Mouse (Mus musculus): ENCODE measurements at regions not wholly inside any gene's neighbourhood (a gene's known extent, or its start where the extent isn't known, plus 50 kb on each side); places are given as distances from the start of the nearest gene placed in this dataset.

DNA sequence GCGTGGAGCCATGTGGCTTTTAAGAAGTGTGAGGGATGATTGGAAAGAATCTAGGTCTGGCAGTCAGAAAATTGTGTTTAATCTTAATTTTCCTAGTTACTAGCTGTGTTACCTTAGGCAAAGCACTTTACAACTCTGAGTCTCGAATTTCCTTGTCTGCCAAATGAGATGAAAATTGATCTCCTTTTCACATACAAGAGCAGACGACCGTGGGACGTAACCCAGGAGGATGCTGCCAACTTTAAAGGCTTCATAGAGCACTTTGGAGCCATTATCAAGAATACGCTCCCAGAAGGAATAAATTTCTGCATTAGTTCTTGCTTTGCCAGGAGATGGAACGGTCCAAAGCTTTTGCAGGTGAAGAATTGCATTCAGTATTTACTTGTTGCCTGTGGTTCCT lies 457.6 kb downstream of the Bcl11a start:
- DNase-seq (ENCODE audit: low read depth, low spot score), result no peak

DNA sequence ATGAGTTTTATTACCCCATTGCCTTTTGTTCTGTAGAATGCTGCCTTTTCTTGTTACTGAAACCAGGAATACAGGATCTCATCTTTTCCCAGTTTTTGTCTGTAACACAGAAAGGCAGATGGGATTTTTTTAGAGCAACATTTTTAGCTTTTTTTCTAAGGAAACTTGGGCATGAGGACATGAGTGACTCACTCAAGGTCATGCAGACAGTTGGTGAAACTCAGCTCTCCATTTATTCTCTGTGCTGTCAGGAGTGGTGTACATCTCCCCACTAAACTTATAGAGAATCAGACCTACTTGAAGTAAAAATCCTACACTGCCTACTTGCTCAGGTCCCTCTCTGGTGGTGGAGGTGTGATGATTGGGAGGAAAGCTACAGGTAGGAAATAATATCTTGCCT lies 459.9 kb downstream of the Bcl11a start:
- DNase-seq (ENCODE audit: low read depth, low spot score), result no peak

DNA sequence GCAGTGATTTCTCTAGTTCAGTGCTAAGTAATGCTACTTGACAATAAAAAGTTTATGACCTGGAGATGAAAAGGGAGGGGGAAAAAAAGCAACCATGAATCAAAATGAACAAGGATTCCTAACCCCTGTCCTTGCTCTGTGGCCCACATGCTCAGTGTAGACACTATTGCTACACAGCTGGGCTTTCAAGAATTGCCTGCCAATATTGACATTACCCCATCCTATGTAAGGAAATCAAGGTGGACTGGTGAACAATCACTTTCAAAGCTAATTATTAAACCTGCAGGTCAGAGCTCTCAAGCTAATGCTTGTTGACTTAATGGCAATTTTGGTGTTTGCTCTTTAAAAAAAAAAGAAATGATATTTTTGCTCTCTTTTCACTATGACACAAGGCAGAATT lies 491.8 kb downstream of the Bcl11a start:
- DNase-seq (ENCODE audit: low read depth, low spot score), result no peak

DNA sequence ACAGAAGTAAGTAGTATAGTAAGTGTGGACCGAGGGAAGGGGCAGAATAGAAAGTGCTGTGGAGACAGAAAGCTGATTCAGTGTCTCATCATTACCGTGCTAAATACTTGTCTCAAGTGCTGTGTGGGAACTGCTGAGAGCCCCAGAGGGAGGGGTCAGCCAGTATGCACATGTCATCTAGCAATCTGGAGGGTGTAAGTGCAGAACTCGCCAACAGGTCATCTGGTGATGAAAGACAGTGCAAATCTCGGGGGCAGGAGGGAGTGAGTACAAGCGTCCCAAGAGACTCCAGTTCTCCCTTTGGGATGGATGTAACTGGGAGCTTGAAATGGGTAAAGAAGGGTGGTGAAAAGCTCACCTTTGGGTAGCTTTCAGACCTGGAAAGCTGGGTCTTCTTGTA lies 535.7 kb downstream of the Bcl11a start:
- DNase-seq (ENCODE audit: low read depth, low spot score), result no peak

DNA sequence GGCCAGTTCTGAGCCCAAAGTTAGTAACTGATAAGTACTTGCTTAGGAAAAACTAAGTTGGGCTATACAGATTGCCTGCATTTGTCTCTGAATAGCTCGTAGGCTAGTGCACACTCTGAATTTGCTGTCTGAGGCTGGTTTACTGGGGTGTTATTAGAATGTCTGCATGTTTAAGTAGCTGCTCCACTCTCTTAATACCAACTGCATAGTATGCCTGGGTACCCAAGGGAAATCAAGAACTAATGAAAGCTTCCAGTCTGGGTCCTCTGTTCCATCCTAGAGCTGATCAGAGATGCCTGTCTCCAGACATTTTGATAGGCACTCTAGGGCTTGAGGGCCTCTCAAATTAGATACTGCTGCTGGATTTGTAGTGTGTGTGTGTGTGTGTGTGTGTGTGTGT lies 537.6 kb downstream of the Bcl11a start:
- DNase-seq (ENCODE audit: low read depth, low spot score), result no peak

DNA sequence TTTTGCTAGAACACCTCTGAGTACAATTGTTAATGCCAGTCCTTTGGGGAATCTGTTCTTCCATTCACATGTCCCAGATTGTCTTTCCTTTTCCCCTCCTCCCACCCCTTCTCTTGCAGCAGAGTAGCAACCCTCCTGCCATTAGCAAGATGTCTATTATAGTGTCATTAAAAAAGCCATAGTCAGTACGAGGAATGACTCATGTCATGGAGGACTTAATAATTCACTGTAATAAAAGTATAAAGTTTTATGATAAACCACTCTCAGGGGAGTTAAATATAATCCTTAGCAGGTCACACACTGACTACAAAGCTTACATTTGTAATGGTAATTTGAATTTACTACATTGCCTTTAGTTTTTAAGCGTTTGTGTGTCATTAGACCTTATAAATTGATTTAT lies 540.7 kb downstream of the Bcl11a start:
- no peak for DNase-seq (ENCODE audit: low read depth, low spot score)

DNA sequence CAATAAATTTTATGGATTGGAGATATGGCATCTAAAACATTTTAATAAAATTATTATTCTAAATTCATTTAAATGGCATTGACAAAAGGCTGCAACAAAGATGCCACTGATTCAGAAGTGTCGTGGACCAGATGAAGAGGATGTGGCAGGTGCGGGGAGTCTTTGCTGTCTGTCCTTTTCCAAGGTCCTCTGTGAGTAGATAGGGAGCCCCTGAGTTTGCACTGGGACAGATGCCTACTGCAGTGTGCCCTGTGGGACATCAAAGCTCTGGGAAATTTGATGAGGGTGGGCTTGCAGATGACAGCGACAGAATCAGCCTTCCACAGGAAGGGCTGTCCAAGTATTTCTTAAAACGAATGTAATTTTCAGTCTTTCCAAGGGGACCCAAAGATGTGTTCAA lies 541.2 kb downstream of the Bcl11a start:
- no peak for DNase-seq (ENCODE audit: low read depth, low spot score)

DNA sequence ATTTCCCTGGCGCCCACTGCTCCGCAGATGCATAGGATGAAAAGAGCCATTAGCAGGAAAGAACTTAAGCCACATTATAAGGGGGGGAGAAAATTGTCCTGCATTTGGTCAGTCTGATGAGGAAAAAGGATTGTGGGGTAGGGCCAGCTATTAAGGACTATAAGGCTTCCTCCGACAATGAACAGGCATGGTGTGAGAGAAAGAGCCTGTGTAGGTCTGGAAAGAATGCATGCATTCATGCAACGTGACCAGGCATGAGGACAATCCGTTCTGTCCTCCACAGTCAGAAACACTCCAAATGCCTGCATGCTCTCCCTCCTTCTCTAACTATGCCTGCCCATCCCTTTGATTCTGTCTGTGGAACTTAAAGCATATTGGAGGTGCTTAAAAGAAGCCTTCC lies 550.8 kb downstream of the Bcl11a start:
- DNase-seq (ENCODE audit: low read depth, low spot score), result no peak

DNA sequence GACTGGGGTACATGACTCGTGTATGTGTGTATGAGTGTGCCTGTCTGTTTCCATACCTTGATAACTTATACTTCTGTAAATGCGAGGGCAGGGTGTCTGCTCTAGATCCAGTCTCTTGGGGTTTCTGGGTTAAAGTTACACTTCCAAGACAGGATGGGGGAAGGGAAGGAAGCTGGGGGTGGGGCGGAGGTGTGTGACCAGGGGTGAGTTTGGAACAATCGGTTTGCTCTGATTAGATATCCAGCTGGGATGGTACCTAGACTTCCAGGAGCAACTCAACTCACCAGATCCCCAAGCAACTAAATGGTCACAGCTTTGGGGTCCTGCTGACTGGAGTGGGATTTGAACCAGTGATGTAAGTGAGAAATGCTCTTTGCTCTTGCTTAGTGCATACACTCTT lies 551.6 kb downstream of the Bcl11a start:
- DNase-seq (ENCODE audit: low read depth, low spot score), result peak; percentile 19

DNA sequence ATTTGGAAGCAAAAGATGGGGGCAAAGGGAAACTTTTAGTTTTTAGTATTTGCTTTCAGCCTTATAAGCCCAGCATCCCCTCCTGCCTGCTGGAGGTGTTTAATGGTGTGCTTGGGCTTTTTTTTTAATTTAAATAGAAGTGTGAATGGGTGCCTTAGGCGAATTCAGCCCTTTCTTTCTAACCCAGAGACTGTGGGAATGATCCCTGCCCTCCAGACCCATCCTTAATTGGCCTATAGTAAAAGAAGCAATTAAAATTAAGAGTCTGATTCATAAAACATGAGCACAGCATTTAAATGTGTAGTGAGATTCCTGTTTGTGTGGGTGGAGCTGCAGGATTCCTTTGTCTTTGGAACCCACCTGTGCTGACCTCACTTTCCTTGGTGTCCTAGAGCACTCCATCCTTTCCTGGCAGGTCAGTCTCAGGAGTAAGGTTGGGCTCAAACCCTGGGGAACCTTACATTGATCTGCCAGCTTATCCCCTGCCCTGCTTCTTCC lies 552.6 kb downstream of the Bcl11a start:
- DNase-seq (ENCODE audit: low read depth, low spot score), result peak; percentile 73

DNA sequence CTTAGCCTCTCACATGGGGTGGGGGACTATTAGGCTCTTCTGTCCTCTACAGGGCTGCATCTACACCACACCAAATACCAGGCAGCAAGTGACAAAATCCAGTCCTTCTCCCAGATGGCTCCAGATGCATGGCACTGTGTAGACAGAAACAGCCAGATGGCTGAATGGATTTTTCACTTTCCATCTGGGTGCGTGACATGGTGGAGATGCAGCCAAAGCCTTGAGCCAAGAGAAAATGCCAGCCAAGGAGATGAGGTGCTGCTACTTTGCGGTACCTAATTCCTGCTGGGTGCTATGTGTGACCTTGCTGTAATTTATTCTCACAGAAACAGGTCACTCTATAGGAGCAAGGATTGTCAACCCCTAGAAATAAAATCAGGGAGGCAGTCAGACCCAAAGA lies 553.8 kb downstream of the Bcl11a start:
- no peak for DNase-seq (ENCODE audit: low read depth, low spot score)

DNA sequence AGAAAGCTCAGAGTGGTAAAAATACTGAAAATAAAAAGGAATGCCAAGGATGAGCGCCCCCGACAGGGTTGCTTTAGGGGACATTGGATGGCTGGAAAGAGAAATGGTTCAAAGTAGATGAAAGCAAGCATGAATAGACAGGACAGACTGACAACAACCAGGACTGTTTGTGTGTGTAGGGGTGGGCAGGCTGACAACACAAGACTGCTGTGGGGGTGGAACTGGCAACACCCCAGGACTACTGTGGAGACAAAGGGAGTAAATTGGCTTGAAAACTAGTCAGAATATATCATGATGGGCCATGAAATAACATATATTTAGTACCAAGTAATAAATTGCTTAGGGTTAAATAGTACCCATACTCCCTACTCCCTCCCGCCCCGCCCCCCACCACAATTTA lies 558.9 kb downstream of the Bcl11a start:
- DNase-seq (ENCODE audit: low read depth, low spot score), result no peak

DNA sequence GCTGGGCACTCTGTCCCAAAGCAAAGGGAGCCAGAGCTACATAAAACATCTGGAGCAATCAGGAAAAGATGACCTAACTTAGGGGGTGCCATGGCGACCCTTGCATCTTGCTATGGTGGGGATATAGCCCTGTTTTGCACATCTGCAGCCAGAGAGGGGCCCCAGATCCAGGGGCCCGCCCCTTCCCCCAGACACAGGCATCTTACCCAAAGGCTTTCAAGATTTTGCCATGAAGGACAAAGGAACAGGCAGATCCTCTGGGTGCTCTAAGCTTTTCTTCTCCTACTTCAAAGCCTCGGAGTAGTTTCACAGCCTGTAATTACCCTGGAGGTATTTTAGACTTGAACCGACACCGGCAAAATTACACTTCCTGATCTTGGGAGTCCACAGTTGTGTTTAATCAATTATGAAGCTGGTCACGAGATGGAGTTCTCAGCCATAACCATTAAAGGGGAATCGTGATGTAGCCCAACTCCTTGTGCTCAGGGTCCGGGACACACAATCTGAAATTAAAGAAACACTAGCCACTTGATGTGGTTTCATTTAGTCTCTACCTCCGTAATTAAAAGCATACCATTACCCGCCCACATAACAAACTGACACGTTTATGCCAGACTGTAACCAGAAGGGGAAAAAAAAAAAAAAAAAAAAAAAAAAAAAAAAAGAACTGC lies 565.7 kb downstream of the Bcl11a start:
- no peak for DNase-seq (ENCODE audit: low read depth, low spot score)

DNA sequence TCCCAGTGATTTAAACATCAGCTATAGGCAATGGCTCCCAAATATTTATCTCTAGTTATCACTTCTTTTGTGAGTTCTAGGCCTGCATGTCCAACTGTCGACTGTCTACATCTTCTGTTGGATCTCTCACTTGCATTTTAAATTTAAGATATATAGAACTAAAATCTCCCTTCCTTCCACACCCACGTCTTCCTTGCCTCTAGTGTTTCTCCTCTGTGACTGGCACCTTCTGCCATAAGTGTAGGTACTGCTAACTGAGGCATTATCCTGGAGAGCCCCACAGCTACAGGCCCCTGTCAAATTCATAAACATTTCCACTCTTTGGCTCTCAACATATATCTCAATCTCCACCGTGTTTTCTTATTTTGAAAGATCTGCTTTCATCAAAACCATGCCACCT lies 575.0 kb downstream of the Bcl11a start:
- no peak for DNase-seq (ENCODE audit: low read depth, low spot score)

DNA sequence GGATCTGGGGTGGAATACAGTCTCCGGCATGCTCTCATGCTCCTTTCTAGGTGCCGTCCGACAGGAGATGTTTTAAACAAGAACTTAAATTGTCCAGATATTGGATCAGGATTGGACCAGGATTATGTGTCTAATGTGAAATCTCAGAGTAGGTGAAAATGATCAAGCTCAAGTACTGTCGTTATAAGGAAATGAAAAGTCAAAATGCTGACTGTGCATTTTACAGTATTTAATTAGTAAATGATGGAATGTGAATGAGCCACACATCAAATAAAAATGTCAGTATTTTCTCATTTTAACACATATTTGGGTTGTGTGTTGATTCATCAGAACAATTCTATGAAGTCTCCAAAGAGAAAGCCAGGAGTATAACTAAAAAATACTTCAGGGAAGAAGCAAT lies 586.2 kb downstream of the Bcl11a start:
- no peak for DNase-seq (ENCODE audit: low read depth, low spot score)

DNA sequence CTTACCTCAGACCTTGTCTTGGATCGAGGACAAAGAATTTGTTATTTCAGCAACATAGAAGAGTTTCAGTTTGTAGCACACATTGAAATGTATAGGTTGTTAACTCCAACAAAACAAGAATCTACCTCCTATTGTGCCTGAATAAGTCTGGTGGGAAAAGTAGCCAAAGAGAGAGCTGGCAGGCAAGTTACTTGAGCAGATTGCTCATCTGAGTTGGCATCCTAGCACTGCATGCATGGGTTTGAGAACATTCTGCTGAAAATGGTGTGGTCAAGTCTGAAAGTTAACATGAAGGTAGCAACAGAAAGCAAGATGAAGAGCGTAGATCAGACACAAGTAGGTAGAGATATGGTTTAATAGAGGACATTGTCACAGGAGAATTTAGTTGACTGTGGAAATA lies 587.5 kb downstream of the Bcl11a start:
- no peak for DNase-seq (ENCODE audit: low read depth, low spot score)

DNA sequence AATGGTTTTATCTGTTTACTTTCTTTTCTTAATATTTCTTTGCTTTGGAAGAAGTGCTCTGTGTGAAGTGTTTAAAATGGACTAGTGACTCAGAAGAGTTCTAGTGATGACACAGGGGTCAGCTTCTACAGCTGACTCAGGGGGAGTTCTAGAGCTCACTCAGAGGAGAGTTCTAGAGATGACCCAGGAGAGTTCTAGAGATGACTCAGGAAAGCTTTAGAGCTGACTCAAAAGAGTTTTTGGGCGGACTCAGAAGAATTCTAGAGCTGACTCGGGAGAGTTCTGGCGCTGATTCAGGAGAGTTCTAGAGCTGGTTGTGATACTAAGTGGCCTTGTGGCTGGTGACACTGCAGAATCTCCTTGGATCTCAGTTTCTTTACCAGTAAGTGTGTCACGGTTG lies 593.8 kb downstream of the Bcl11a start:
- DNase-seq (ENCODE audit: low read depth, low spot score), result no peak

DNA sequence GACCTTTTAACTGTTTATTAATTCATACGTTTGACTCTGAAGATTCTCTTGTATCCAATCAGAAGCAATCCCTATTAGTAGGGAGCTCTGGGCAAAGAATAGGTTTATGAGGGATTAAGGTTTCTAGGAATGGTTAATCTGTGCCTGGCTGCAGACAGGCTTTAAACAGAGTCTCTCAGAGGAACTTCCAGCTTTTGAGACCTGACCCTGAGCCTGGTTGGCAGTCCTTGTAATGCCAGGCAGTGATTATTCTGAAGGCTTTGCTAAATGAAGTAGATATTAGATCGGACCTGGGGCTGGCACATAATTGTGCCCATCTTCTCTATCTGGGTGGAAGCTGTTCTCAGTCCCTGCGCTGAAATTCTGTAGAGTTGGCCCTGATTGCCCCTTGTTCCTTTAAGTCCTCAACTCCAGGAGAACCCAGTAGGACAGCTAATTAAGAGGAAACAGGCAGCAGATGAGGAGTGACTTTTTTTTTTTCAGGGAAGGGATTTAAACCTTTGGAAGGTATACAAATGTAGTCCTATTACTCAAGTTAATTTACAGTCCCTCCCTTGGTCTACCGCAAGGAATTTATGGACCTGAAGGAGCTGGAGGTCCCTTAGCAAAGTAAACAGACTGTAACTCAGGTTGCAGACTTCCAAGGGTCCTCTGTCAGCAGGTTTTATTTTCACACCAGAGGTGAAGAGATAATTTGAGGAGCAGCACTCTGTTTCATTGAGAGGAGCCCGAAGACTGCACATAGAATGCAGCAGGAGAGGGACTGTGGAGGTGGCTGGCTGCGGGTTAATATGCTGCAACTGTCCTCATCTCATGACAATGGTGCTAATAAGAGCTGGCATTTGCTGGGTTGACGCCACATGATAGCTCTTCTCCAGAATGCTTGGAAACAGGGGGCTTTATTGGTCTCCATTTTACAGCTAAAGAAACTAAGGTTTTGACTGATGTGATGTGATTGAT lies 595.7 kb downstream of the Bcl11a start:
- DNase-seq (ENCODE audit: low read depth, low spot score), result no peak

DNA sequence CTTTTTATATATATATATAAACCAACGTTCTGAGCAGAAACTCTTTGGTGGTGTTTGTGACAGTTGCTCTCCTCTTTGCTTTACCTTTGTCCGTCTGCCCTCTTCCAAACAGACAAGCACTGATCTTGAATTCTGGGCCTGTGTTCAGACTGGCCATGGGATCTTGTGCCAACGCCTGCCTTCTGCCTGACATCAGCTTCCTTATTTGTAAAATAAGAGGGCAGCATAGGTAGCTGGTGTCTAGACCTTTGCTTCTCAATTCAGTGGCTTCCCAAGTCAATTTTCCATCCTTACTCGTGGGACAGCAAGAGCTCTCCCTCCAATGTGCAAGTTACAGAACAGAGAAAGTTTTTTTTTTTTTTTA lies 596.3 kb downstream of the Bcl11a start:
- DNase-seq (ENCODE audit: low read depth, low spot score), result no peak

DNA sequence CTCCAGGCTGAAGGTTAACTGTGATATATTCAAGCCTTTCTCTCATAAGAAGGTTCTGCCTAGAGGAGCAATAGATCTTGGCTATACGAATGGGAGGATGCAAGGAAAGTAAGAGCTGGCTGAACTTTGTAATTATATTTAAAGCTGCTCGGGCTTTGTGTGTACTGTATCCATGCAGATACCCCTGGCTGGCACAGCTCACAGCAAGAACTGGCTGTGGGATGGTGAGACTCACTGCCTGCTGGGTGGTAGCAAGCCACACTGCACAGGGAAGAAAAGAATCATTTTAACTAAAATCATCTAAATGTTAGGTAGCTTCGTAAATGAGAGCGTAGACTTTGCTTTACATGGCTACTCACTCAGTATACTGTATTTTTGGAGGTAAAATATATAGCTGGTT lies 599.2 kb downstream of the Bcl11a start:
- DNase-seq (ENCODE audit: low read depth, low spot score), result no peak

DNA sequence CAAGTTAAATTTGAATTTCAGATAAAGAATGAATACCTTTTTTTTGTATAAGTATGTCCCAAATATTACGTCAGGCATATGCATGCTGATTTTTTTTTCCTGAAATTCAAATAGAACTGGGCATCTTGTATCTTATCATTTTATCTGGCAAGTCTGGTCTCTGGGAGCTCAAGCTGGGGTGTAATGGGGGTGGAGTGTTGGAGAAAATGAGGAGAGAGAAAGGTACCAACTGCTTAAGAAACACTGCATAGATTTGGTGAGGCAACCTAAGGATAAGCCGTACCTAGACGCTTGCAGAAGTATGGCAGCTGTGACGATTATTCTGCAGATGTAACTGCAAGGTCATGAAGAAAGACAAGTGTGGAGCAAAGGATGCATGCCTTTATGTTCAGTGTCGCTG lies 601.7 kb downstream of the Bcl11a start:
- no peak for DNase-seq (ENCODE audit: low read depth, low spot score)

DNA sequence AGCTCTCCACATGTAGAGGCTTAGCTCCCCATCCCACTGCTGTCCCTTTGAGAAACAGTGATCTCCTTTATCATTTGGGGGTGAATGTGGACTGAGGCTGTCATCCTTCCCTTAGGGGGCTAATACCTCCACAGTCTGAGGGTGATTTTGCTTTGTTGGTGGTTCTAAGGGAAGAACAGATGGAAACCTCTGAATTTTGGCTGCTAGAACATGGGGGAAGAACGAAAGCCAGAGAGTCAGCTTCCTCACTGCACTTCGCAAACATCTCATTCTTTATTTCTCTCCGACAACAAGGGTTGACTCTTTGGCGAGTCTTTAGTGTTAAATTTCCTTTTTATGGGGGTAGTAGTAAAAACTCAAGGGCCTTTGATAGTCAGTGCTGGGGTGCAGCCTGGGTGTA lies 604.6 kb downstream of the Bcl11a start:
- DNase-seq (ENCODE audit: low read depth, low spot score), result no peak
